Mouse (Mus musculus) bone marrow macrophage, adult 2 months (primary cell): ENCODE results near the gene Nf1. TPM values are rescaled to one million over a fixed set of nuclear protein-coding genes. Genes with fewer than 3 reads are reported as not detected.
A peak's percentile ranks its signal among the peaks of the same experiment; 100 is the strongest.

Experiments used
- H3K27ac ChIP-seq: 2 replicates; pipeline ENCODE4 v1.5.1; 2012; ENCODE audit warnings: low read depth, low read length; ENCODE audit not compliant: insufficient read depth
- H3K4me1 ChIP-seq: 2 replicates; pipeline ENCODE4 v1.6.1; 2012; ENCODE audit warnings: low read length; ENCODE audit not compliant: control insufficient read depth, insufficient read depth
- H3K4me3 ChIP-seq: 2 replicates; pipeline ENCODE4 v1.5.1; 2012; ENCODE audit warnings: mild to moderate bottlenecking, low read length, moderate library complexity; ENCODE audit not compliant: insufficient read depth
- CTCF ChIP-seq: IDR thresholded peaks from 2 replicates; pipeline ENCODE4 v1.5.1; 2012; ENCODE audit warnings: low read depth, mild to moderate bottlenecking, low read length, moderate library complexity
- POLR2A ChIP-seq: IDR thresholded peaks from 2 replicates; pipeline ENCODE4 v1.6.1; 2012; ENCODE audit warnings: mild to moderate bottlenecking, low read depth, low read length, borderline replicate concordance
- polyA plus RNA-seq: library from polyadenylated mRNA; stranded (reverse); fragments of >200 nt; gene quantifications from 2 replicates; pipeline ENCODE4 v1.2.4, GENCODE M21; 2012; ENCODE audit not compliant: missing spikeins, insufficient read depth, insufficient read length

Gene Nf1
- polyA plus RNA-seq, 1 experiment = 19.7 TPM

GRCm38 (mm10) chr11:79526549-79526948, 187.1 kb downstream of the Nf1 start:
- TF ChIP-seq POLR2A (no peak), CTCF (no peak)
- peaks cover 36% of the 10 kb centered on the region for H3K4me1 ChIP-seq
- no peak overlapping the region for H3K4me3 ChIP-seq
- peak overlapping the region; percentile 98 for H3K27ac ChIP-seq

- Histone ChIP-seq H3K27ac (peak overlapping the region; percentile 98), H3K4me3 (peak overlapping the region; percentile 43), H3K4me1 (peaks cover 40% of the 10 kb centered on the region)
- TF ChIP-seq POLR2A = no peak
- TF ChIP-seq CTCF = no peak
These were observed 187.7 kb downstream of the Nf1 start for GRCm38 (mm10) chr11:79527015-79527738.

- peak overlapping the region; percentile 98 for H3K27ac ChIP-seq
- TF ChIP-seq POLR2A = no peak
- TF ChIP-seq CTCF = no peak
- H3K4me3 ChIP-seq = peak overlapping the region; percentile 68
- H3K4me1 ChIP-seq = peaks cover 40% of the 10 kb centered on the region
These were observed 188.4 kb downstream of the Nf1 start for GRCm38 (mm10) chr11:79527739-79528384.

GRCm38 (mm10) chr11:79528601-79529000, 189.1 kb downstream of the Nf1 start:
- H3K27ac ChIP-seq = peak overlapping the region; percentile 93
- peak overlapping the region; percentile 68 for H3K4me3 ChIP-seq
- no peak for TF ChIP-seq CTCF
- no peak for TF ChIP-seq POLR2A
- peaks cover 44% of the 10 kb centered on the region for H3K4me1 ChIP-seq

- Histone ChIP-seq H3K4me1 (peaks cover 45% of the 10 kb centered on the region), H3K4me3 (peak overlapping the region; percentile 68), H3K27ac (peak overlapping the region; percentile 93)
- no peak for TF ChIP-seq POLR2A
- no peak for TF ChIP-seq CTCF
These were observed 189.7 kb downstream of the Nf1 start for GRCm38 (mm10) chr11:79529226-79529625.

- TF ChIP-seq POLR2A = no peak
- TF ChIP-seq CTCF = no peak
- Histone ChIP-seq H3K4me3 (peak overlapping the region; percentile 68), H3K27ac (peak overlapping the region; percentile 93), H3K4me1 (peaks cover 46% of the 10 kb centered on the region)
These were observed 190.2 kb downstream of the Nf1 start for GRCm38 (mm10) chr11:79529736-79530135.

- no peak for TF ChIP-seq CTCF
- TF ChIP-seq POLR2A = no peak
- H3K4me1 ChIP-seq = peaks cover 44% of the 10 kb centered on the region
- peak within 1 kb of the TSS; percentile 93 for H3K27ac ChIP-seq
- H3K4me3 ChIP-seq = peak within 1 kb of the TSS; percentile 68
These were observed 190.9 kb downstream of the Nf1 start, which contains the start of the genes Evi2 and Evi2a for GRCm38 (mm10) chr11:79530333-79530761. Gene Evi2, minus strand, starts transcription at chr11:79530589. Gene Evi2a, minus strand, starts transcription at chr11:79530609.

GRCm38 (mm10) chr11:79530774-79531173, 191.3 kb downstream of the Nf1 start:
- H3K4me3 ChIP-seq = peak overlapping the region; percentile 21
- peak overlapping the region; percentile 32 for H3K27ac ChIP-seq
- TF ChIP-seq CTCF (no peak), POLR2A (no peak)
- H3K4me1 ChIP-seq = peaks cover 45% of the 10 kb centered on the region

- no peak overlapping the region for H3K27ac ChIP-seq
- H3K4me3 ChIP-seq = no peak overlapping the region
- peaks cover 43% of the 10 kb centered on the region for H3K4me1 ChIP-seq
- no peak for TF ChIP-seq CTCF
- no peak for TF ChIP-seq POLR2A
These were observed 192.0 kb downstream of the Nf1 start for GRCm38 (mm10) chr11:79531485-79531884.

- Histone ChIP-seq H3K4me3 (no peak overlapping the region), H3K4me1 (peaks cover 39% of the 10 kb centered on the region), H3K27ac (no peak overlapping the region)
- no peak for TF ChIP-seq POLR2A
- no peak for TF ChIP-seq CTCF
These were observed 193.8 kb downstream of the Nf1 start for GRCm38 (mm10) chr11:79533311-79533710.
